Mouse (Mus musculus) 416B (cell line): ENCODE measurements around the gene Rnase9.

Experiments
- DNase-seq: peaks from one replicate; pipeline ENCODE4 v3.0.0; 2011; ENCODE audit warnings: low read depth

Rnase9 gene

DNA sequence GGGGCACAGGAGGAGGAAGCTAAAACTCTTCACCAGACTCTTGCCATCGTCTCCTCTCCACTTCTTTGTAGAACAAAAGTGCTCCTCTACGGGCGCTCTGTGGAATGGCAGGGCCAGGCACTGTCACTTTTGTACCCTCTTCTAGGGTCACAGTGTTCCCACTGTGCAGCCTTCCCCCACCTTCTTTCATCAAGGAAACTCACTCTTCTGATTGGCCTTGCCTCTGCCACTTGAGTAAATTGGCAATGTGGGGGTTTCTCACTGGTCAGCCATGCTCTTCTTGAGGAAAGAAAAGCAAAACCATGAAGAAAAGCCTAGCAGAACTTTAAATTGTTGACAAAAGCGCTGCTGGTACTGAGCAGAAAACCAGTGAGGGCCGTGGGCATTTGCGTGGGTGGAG lies at the start of gene Rnase9:
Gene Rnase9, minus strand, starts transcription at position 101 of the 400 bp plus-strand sequence.
- no peak for DNase-seq

GRCm38 (mm10) chr14:51090077-51090781 lies 48.6 kb upstream of the Rnase9 start:
- peak; percentile 88 for DNase-seq

- no peak for DNase-seq
Observed at GRCm38 (mm10) chr14:51089674-51090076, 48.0 kb upstream of the Rnase9 start.

- DNase-seq = peak; percentile 99
Observed at GRCm38 (mm10) chr14:51088970-51089673, 47.5 kb upstream of the Rnase9 start.

DNA sequence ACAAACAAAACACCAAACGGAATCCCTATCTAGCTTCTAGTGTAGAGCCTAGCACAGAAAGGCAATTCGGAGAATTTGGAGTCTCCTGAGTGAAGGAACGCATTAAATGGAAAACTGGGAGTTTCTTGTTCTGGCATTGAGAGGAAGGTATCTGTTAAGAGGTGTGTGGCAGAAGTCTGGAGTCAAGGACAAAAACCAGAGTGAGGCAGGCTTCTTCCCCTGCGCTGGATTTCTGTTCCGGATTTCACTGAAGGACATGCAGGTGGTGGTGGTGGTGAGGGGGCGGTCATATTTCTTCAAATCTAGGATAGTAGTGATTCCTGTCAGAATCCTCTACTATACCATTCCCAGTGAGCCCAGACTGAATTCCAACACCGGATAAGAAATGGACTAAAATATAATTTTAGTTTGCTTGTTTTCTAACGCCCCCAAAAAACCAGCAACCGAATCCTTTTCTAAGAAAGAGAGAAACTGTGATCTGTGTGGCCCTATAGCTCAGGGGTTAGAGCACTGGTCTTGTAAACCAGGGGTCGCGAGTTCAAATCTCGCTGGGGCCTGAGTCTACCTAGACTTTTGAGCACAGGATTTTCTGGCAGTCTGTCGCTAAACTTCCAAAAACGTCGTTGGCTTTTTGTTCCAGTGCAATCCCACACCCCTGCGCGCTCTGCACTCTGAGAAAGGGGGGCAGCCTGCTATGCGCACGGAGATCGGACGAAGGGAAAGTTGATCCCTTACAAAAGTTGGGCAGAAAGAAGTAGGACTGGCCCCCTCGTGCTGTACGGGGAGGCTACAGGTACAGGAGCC lies 46.7 kb upstream of the Rnase9 start:
- DNase-seq = peak; percentile 90

DNA sequence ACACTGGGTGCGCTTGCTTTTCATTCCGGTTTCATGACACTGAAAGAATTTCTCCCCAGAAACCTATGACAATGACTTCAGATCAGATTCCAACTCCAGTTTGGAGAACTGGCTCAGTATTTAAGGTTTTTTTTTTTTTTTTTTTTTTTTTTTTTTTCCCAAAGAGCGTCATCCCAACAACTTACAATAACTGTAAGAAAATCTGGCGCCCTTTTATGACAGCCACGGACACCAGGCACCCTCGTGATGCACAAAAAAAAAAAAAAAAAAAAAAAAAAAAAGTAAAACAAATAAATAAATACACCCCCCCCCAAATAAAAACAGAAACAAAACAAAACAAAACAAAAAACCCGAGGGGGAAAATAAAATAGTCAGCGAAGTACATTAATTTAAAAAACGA lies 46.1 kb upstream of the Rnase9 start:
- DNase-seq = no peak

DNA sequence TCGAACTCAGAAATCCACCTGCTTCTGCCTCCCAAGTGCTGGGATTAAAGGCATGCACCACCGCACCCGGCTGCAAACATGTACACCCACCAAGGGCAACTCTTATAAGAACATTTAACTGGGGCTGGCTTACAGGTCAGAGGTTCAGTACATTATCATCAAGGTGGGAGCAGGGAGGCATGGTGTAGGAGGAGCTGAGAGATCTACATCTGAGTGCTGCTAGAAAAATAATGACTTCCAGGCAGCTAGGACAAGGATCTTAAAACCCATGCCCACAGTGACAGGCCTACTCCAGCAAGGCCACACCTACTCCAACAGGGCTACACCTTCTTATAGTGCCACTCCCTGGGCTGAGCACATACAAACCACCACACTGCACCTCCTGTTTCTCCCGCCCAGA lies 44.2 kb upstream of the Rnase9 start:
- DNase-seq = peak; percentile 16

DNA sequence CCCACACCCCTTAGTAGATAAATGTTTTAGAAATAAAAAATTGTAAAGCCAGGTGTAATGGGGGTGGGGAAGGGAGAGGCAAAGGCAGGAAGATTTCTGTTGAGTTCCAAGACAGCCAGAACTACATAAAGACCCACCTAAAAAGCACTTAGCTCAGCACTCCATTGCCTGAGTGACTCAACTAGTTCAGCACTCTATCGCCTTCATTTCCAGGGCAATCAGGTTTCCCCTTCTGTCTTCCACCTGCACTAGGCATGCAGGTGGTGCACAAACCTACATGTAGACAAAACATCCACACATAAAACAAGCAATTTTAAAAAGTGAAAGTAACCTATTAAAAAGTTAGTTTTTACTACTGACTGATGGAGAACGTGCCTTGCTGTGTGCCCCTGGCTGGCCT lies 43.4 kb upstream of the Rnase9 start:
- no peak for DNase-seq

DNA sequence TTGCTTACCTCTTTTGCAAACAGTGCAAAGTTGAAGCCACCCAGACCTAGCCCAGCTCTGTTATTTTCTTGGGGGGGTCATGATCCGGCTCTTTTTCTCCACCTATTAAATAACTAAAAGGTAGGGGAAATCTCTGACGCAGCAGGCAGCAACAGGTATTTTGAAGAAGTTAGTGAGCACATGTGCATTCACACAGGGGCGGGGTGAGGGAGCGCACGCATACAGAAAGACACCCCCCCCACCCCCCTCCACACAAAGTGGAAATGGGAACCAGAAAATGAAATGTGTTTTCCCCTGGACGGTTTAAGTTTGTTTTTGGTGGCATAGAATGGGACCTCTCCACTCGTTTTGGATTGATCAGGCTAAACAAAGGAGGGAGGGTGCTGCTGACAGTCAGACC lies 42.1 kb upstream of the Rnase9 start:
- no peak for DNase-seq

DNA sequence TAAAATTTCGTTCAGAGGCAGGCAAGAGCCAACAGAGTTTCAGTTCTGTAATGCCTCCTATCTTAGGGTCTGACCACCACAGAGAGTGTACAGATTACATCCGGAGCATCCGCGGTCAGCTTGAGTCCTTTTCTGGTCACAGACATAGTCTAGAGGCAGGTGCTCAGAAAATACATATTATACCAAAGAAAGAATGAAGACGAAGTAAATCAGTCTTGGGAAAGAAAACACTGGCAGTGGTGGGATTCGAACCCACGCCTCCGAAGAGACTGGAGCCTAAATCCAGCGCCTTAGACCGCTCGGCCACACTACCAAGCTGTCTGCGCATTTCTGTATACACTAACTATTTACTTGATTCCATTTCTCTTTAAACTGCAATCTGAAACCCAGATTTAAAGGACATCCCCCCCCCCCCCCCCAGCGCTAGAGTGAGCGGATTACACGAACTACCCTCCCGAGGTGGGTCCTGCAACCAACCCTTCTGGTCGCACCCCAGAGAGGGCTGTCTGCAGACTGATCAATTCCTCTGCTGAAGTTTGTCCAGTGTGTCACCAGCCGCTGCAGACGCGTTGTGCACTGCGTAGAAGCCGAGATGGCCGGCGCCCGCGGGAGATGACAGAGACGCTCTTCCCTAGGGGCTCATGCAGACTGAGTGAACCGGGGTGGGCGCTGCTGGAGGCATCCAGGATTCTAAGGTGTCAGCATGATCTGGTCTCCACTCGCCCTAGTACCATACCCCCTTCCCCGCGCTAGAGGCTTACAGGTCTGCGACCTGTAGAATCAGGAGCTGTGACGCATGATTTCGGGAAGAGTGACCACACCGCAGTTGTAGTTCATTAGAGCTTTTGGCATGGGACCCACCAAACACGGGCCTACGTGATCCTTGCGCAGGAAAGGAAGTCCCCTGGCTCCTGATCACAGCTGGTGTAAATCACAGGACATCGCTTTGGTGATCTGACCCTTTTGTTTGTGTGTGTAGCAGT lies 41.2 kb upstream of the Rnase9 start:
- DNase-seq = no peak

GRCm38 (mm10) chr14:51081035-51081434 lies 39.4 kb upstream of the Rnase9 start:
- DNase-seq = no peak

DNA sequence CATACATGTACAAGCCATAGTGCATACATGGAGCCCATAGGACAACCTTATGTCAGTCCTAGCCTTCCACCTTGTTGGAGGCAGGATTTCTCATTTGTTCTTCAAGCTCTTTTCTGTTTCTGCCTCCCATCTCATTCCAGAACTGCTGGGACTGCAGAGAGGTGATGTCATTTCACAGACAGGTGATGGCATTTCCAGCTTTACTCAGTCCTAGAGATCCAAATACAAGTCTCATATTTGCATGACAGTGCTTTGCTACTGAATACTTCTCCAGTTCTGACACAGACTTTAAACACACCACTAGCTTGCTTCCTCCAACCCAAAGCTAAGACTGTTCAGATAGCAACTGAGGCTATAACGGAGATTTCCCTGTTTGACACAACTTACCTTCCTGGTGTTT lies 37.5 kb upstream of the Rnase9 start:
- DNase-seq = no peak

GRCm38 (mm10) chr14:51074335-51074734 lies 32.7 kb upstream of the Rnase9 start, which contains the start of gene Olfr750:
Olfr750 (minus strand) TSS chr14:51074435.
- no peak for DNase-seq

DNA sequence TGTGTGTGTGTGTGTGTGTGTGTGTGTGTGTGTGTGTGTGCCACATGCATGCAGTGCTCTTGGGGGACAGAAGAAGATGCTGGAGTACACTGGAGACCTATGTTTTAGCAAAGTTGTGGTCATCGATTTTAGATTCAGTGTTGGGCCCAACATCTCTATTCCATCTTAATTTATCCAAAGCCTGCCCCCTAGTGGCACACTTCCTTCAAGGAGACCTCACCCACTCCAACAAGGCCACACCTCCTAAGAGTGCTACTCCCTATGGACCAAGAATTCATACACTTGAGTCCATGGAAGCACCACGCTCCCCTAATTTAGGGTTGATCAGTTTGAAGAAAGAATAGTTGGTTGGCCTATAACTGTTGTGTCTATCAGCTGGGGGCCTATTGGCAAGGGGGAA lies 27.9 kb upstream of the Rnase9 start:
- DNase-seq = peak; percentile 76

DNA sequence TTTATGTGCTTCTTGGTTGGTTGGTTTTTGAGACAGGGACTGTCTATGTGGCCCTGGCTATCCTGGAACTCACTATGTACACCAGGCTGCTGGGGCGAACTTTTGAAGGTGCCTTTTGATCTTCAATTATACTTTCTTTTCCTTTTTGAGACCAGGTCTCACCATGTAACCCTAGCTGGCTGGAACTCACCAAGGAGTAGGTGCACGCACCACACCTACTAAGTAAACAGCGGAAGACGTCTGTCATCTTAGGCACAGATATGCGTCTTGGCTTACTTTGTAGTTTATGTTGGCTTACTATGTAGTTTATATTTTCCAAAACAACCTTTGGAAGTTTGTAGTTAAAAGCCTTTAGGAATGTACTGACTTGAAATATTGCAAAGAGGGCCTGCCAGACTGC lies 27.3 kb upstream of the Rnase9 start:
- DNase-seq = no peak

DNA sequence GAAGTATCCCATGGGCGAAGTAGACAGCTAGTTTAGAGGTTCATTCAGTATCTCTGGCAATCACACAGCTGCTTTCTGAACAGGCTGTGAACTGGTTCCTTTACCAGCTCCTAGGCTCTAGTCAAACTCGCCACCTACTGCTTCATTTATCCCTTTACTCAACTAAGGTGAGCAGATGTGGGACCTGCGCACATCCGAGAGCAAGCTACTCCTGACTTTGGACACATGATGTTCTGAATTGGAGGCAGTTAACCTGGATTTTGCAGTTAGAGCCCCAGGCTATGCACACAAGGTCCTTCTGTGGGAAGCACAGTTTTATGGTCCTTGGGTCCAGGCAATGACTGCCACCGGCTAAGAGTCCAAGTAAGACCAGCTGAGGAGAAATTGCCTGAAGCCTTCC lies 19.1 kb upstream of the Rnase9 start:
- no peak for DNase-seq

DNA sequence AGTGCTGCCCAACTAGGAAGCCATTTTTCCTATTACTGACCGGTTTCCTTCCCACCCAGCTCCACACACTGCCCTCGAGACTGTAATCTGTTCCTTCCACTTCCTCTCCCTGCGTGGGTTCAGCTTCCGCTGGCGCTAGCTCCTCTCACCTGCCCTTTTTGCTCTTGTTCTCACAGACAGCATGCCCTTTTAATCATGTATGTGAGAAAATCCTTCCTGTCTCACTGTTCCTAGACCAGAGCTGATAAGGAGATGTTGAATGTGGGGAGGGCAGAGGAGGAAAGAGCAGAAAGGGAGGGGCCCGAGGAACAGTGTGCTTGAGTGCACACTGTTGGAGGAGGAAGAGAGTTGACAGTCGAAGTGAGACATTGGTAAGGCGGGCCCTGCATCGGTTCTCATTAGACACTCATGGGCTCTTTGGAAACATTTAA lies 15.7 kb upstream of the Rnase9 start, which contains the start of gene Rnase12:
Gene Rnase12, minus strand, starts transcription at position 261 of the 431 bp plus-strand sequence.
- DNase-seq = no peak

GRCm38 (mm10) chr14:51054243-51055237 lies 12.9 kb upstream of the Rnase9 start:
- peak; percentile 40 for DNase-seq

GRCm38 (mm10) chr14:51053176-51053575 lies 11.5 kb upstream of the Rnase9 start:
- no peak for DNase-seq

- no peak for DNase-seq
Observed at GRCm38 (mm10) chr14:51051941-51052340, 10.3 kb upstream of the Rnase9 start.
